Mouse (Mus musculus) testis, adult 2 months (tissue): Measurements from ENCODE around the gene Leng1. TPM values are rescaled to one million over a fixed set of nuclear protein-coding genes. Genes with fewer than 3 reads are reported as not detected.
A peak's percentile ranks its signal among the peaks of the same experiment; 100 is the strongest.
"Not testable (repeated sequence)": the region's sequence is repeated elsewhere in the genome, so short reads cannot be mapped to it uniquely, and the experiment has no call there.

Experiments used
- H3K27ac ChIP-seq: fragments of 200-500 bp; 2 replicates; pipeline ENCODE4 v1.5.1; 2012; ENCODE audit warnings: low read depth, low read length; ENCODE audit not compliant: control insufficient read depth, insufficient read depth
- H3K27me3 ChIP-seq: fragments of 200-500 bp; 2 replicates; pipeline ENCODE4 v1.6.1; 2012; ENCODE audit warnings: mild to moderate bottlenecking, low read length, moderate library complexity; ENCODE audit not compliant: control insufficient read depth, insufficient read depth
- H3K36me3 ChIP-seq: fragments of 200-500 bp; 2 replicates; pipeline ENCODE4 v1.6.1; 2012; ENCODE audit warnings: mild to moderate bottlenecking, low read length; ENCODE audit not compliant: control insufficient read depth, insufficient read depth
- H3K4me1 ChIP-seq: fragments of 200-500 bp; 2 replicates; pipeline ENCODE4 v1.6.1; 2012; ENCODE audit warnings: low read length; ENCODE audit not compliant: control insufficient read depth, insufficient read depth
- H3K4me3 ChIP-seq: fragments of 200-500 bp; 2 replicates; pipeline ENCODE4 v1.5.1; 2012; ENCODE audit warnings: low read depth, mild to moderate bottlenecking, low read length, moderate library complexity, mixed read lengths; ENCODE audit not compliant: control insufficient read depth
- CTCF ChIP-seq: fragments of 200-500 bp; IDR thresholded peaks from 2 replicates; pipeline ENCODE4 v1.5.1; 2012; ENCODE audit warnings: low read depth, mild to moderate bottlenecking, inconsistent platforms, low read length, moderate library complexity; ENCODE audit not compliant: control insufficient read depth, insufficient read depth, insufficient replicate concordance
- POLR2A ChIP-seq: fragments of 200-500 bp; IDR thresholded peaks from 2 replicates; pipeline ENCODE4 v1.6.1; 2012; ENCODE audit warnings: low read depth, mild to moderate bottlenecking, inconsistent platforms, low read length, moderate library complexity; ENCODE audit not compliant: control insufficient read depth
- polyA plus RNA-seq: library from polyadenylated mRNA; depleted of rRNA; stranded (reverse); fragments of >200 nt; gene quantifications from 2 replicates; pipeline ENCODE4 v1.2.3, GENCODE M21; 2012

Leng1 gene
- polyA plus RNA-seq, 1 experiment, result 5.2 TPM

DNA sequence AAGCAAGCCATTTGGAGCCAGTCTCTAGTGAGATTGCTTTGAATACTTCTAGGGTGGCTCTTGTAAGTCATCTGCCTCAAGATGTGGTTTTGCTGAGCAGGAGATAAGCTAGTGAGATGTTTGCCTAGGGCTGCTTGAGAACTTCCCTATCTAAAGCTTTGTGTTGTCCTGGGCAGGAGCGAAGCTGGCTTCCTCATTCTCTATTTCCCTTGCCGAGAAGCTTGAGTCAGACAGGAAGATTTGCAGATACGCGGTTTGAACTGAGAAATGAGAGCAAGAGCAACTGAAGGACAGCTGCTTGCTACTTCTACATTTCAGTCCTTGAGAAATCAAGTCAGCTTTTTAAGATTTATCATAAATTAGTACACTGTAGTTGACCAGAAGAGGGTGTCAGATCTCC, 41.4 kb upstream of the Leng1 start:
- no peaks in the 10 kb centered on the region; the same call in 1 of the 2 replicates for H3K36me3 ChIP-seq
- H3K4me3 ChIP-seq, result no peak overlapping the region
- no peaks in the 10 kb centered on the region for H3K4me1 ChIP-seq
- no peak overlapping the region for H3K27ac ChIP-seq
- H3K27me3 ChIP-seq, result no peaks in the 10 kb centered on the region
- TF ChIP-seq POLR2A (no peak), CTCF (no peak)

DNA sequence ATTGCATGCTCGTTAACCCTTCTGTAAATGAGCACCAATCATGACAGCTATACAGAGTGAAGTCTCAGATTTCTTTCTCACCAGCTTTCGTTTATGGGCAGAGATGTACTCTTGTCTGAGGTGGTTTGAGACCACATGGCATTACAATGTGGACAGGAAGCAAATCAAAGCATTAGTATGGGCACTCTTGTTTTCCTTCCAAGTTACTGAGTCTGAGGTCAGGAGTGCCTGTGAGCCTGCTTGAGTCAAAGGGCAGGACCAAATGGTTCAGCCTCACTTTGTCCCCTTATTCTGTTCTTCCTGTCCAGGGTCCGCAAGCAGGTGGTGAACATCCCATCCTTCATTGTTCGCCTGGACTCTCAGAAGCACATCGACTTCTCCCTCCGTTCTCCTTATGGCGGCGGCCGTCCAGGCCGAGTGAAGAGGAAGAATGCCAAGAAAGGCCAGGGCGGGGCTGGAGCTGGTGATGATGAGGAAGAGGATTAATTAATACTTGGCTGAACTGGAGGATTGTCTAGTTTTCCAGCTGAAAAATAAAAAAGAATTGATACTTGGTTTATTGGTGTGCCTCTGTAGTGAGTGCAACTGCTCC, 40.8 kb upstream of the Leng1 start:
- TF ChIP-seq POLR2A (no peak), CTCF (no peak)
- Histone ChIP-seq H3K36me3 (no peaks in the 10 kb centered on the region; the same call in 1 of the 2 replicates), H3K27ac (no peak overlapping the region), H3K4me3 (no peak overlapping the region), H3K4me1 (no peaks in the 10 kb centered on the region), H3K27me3 (no peaks in the 10 kb centered on the region)

DNA sequence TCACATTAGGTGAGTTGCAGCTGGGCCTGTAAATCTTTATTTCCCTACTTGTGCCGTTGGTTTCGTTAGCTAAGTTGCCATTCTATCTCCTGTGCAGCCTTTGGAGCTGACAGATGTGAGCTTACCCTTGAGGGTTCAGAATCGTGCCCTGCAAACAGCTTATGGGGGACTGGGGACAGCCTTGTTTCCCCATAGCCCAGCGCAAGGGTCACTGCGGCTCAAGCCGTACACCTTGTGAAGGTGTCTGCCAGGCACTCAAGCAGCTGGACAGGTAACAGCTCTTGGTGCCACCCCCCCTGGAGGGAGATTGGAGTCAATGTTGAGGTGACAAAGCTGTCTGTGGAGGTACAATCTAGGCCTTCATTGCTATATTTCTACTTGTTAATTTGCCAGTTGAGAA, 40.3 kb upstream of the Leng1 start:
- no peaks in the 10 kb centered on the region for H3K4me1 ChIP-seq
- no peak for TF ChIP-seq POLR2A
- no peak for TF ChIP-seq CTCF
- H3K27ac ChIP-seq, result no peak overlapping the region
- no peak overlapping the region; the same call in 1 of the 2 replicates for H3K4me3 ChIP-seq
- H3K27me3 ChIP-seq, result no peaks in the 10 kb centered on the region
- no peaks in the 10 kb centered on the region; the same call in 1 of the 2 replicates for H3K36me3 ChIP-seq

DNA sequence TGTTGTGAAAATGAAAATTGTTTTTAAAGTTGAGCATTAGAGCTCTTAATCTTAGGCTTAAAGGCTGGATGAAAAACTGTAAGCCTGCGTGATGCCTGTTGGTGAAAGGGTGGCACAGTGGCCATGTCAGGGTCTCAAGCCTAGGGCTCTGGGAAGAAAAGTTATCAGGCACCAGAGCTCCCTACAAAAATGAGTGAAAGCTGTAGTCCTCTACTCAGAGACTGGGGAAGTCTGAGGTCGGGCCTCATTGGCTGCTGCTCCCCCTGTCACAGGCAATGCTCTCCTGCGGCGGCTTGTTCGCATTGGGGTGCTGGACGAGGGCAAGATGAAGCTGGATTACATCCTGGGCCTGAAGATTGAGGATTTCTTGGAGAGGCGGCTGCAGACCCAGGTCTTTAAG, 39.8 kb upstream of the Leng1 start:
- H3K27ac ChIP-seq, H3K4me1 ChIP-seq, H3K27me3 ChIP-seq, H3K36me3 ChIP-seq: not testable (repeated sequence)
- H3K4me3 ChIP-seq, result peak overlapping the region; percentile 50

DNA sequence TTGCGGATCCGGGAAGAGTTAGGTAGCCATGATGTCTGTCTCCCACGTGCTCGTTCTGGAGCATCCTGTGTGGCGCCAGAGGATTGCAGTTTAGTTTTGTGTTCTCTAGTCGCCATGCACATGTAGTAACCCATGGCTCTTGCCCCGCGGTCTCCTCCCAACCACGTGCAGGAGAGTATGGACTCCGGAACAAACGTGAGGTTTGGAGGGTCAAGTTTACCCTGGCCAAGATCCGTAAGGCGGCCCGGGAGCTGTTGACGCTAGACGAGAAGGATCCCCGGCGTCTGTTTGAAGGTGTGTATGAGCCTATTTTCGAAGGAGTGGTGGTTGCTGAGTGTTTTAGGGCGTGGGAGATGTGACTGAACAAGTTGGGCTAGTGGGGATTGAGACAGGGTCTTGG, 38.8 kb upstream of the Leng1 start:
- no peak for TF ChIP-seq CTCF
- no peak for TF ChIP-seq POLR2A
- H3K27me3 ChIP-seq, result no peaks in the 10 kb centered on the region
- peak overlapping the region; percentile 81 for H3K4me3 ChIP-seq
- H3K4me1 ChIP-seq, result no peaks in the 10 kb centered on the region
- H3K27ac ChIP-seq, result peak overlapping the region; percentile 86
- H3K36me3 ChIP-seq, result no peaks in the 10 kb centered on the region; the same call in 1 of the 2 replicates

DNA sequence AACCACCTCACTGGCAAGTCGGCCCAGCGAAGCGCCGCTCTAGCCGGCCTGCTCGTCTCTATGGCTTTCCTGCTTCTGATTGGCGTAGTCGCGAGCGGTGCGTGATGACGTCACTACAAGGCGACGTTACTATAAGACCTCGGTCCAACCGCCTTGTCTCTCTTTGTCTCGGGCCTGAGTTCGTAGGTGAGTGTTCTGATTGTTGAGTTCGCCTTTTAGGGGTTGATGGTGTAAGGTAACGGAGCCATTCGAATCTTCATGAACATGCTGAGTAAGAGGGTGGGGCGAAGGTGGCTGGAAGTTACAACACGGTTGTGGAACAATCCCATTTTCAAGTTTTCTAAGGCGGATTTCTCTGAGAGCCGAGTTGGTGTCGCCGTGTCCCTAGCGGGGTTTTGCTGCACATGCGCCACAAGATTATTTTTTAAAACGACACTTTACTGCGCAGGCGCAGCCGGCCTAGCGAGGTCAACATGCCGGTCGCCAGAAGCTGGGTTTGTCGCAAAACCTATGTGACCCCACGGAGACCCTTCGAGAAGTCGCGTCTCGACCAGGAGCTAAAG, 38.3 kb upstream of the Leng1 start, which contains the start of gene Rps9:
Gene Rps9 (plus strand): TSS at position 115 of the 563 bp plus-strand sequence.
- peak within 1 kb of the TSS; percentile 86 for H3K27ac ChIP-seq
- no peaks in the 10 kb centered on the region; the same call in 1 of the 2 replicates for H3K36me3 ChIP-seq
- H3K27me3 ChIP-seq, result no peaks in the 10 kb centered on the region
- H3K4me1 ChIP-seq, result no peaks in the 10 kb centered on the region
- TF ChIP-seq POLR2A (peak; percentile 99), CTCF (no peak)
- peak within 1 kb of the TSS; percentile 81 for H3K4me3 ChIP-seq

DNA sequence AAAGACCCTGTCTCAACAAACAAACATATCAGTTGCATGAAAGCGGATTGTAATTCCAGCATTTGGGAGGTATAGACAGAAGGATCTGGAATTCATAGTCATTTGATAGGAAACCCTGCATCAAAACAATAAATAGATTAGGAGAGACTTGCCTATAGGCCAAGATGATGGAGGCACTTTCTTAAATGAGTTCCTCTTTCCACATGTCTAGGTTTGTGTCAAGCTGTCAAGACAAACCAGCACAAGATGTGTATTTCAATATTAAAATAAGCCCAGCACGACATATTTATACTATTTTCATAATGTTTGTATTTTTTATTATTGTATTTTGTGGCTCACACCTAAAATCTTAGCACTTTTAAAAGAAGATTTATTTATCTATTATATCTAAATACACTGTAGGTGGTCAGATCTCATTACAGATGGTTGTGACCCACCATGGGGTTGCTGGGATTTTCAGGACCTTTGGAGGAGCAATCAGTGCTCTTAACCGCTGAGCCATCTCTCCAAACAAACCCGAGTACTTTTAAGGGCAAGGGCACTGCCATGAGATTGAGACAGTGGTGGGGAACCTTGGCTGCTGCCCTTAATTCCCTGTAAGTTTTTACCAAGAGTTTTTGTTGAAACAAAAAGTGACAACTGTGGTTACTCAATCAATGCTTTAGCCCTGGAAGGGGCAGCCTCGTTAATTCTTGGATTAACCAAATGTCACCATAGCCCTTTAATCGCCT, 37.7 kb upstream of the Leng1 start:
- Histone ChIP-seq H3K27ac (peak overlapping the region; percentile 65; the same call in 1 of the 2 replicates), H3K27me3 (no peaks in the 10 kb centered on the region), H3K4me3 (peak overlapping the region; percentile 81), H3K4me1 (no peaks in the 10 kb centered on the region), H3K36me3 (no peaks in the 10 kb centered on the region; the same call in 1 of the 2 replicates)
- TF ChIP-seq CTCF, result no peak
- TF ChIP-seq POLR2A, result no peak
